ENCODE assay signal across 32 mouse cellular contexts in the genomic region with DNA sequence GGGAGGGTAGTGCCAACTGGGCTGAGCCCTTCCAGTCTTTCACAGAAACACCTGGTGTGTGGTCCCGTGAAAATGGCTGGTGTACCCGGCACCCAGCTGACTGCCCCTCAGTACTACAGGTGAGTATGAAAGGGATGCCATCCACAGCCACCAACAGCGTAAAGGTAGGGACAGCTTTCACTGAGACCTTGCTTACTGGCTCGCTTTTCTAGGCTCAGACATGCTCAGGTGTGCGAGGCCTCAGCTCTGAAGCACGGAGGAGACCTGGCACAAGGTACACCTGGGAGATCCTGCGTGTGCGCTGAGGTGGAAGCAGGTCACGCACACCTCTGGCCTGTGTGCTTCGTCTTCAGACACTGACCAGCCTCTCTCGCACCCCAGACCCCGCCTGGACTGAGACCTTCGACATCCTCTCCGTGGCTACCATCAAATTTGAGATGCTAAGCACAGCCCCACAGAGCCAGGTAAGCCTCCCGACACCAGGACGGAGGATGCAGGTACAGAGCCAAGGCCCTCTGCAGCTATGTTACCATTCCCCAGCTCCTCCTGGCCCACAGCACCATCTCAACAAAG. TPM values are rescaled to one million over a fixed set of nuclear protein-coding genes. Genes with fewer than 3 reads are reported as not detected.
DNase-seq lines count a peak whose midpoint lies in the region; ATAC-seq lines count a peak whose summit lies in the region.
"Had no signal": no experiment of that assay in that cellular context is flagged by ENCODE, and none has a peak within 500 bp of the region (broad histone marks: within the 10 kb centered on the region; RNA-seq: fewer than 3 reads in every experiment).

No protein-coding gene starts in this region.

- 0 out of 2 replicates have a peak overlapping the region, but pooled peaks have one; percentile 93 for H3K4me2 ChIP-seq in midbrain, embryonic 13.5 days (replicated peaks)
- H3K4me2 ChIP-seq in midbrain, embryonic 14.5 days (ENCODE audit: low read length) = no peak overlapping the region

- H3K9ac ChIP-seq in midbrain, embryonic 13.5 days (replicated peaks) = no peak overlapping the region
- H3K9ac ChIP-seq in midbrain, embryonic 14.5 days (replicated peaks; ENCODE audit: low read length) = no peak overlapping the region
- H3K9ac ChIP-seq: hindbrain, embryonic 15.5 days; kidney, embryonic 15.5 days; limb, embryonic 15.5 days; lung, embryonic 14.5 days; midbrain, embryonic 15.5 days had no signal

- H3K27me3 ChIP-seq in midbrain, embryonic 13.5 days = no peaks in the 10 kb centered on the region
- H3K27me3 ChIP-seq in midbrain, embryonic 14.5 days (ENCODE audit: control insufficient read depth, insufficient read depth, low read length) = no peaks in the 10 kb centered on the region
- H3K27me3 ChIP-seq in embryonic facial prominence, embryonic 10.5 days (replicated peaks; ENCODE audit: low read depth, poor library complexity, severe bottlenecking) = no peaks in the 10 kb centered on the region
- H3K27me3 ChIP-seq: CH12.LX; embryonic facial prominence, embryonic 12.5 days; heart, embryonic 13.5 days; hindbrain, embryonic 15.5 days; kidney, embryonic 15.5 days; limb, embryonic 15.5 days; liver, embryonic 15.5 days; midbrain, embryonic 15.5 days had no signal

- 94% methylated on average over 16 of the region's 16 CpGs for WGBS in midbrain, embryonic 13.5 days
- WGBS in midbrain, embryonic 14.5 days = 97% methylated on average over 16 of the region's 16 CpGs
- WGBS in embryonic facial prominence, embryonic 10.5 days = 94% methylated on average over 16 of the region's 16 CpGs

- H3K9me3 ChIP-seq in midbrain, embryonic 13.5 days = no peaks in the 10 kb centered on the region
- H3K9me3 ChIP-seq in midbrain, embryonic 14.5 days (ENCODE audit: control insufficient read depth, low read length) = no peaks in the 10 kb centered on the region
- H3K9me3 ChIP-seq in embryonic facial prominence, embryonic 10.5 days = no peaks in the 10 kb centered on the region
- H3K9me3 ChIP-seq: embryonic facial prominence, embryonic 12.5 days; heart, embryonic 13.5 days; hindbrain, embryonic 10.5 days; hindbrain, embryonic 15.5 days; kidney, embryonic 15.5 days; limb, embryonic 15.5 days; liver, embryonic 15.5 days; midbrain, embryonic 15.5 days had no signal

- H3K4me3 ChIP-seq in midbrain, embryonic 13.5 days (replicated peaks) = no peak overlapping the region
- no peak overlapping the region for H3K4me3 ChIP-seq in midbrain, embryonic 14.5 days (replicated peaks; ENCODE audit: low read depth, low read length)
- H3K4me3 ChIP-seq in embryonic facial prominence, embryonic 10.5 days = peak overlapping the region; percentile 69; the same call in 1 of the 2 replicates
- H3K4me3 ChIP-seq: heart, adult 2 months; layer of hippocampus, adult 2 months had no signal

- no peak overlapping the region for H3K27ac ChIP-seq in midbrain, embryonic 13.5 days
- no peak overlapping the region for H3K27ac ChIP-seq in midbrain, embryonic 14.5 days (replicated peaks; ENCODE audit: low read depth, low read length)
- H3K27ac ChIP-seq in embryonic facial prominence, embryonic 10.5 days (replicated peaks) = no peak overlapping the region
- H3K27ac ChIP-seq: heart, adult 2 months; heart, embryonic 13.5 days; hindbrain, embryonic 15.5 days; liver, embryonic 15.5 days; midbrain, embryonic 15.5 days had no signal

- ATAC-seq in midbrain, embryonic 13.5 days = no peak
- ATAC-seq in midbrain, embryonic 14.5 days (ENCODE audit: low FRiP score, low TSS enrichment) = no peak
- ATAC-seq: forebrain, embryonic 14.5 days; inflammation-experienced regulatory T-cells, adult 6 months; midbrain, embryonic 15.5 days had no signal

- DNase-seq in cerebellum, adult 11-12 months = peak; percentile 33
- no peak for DNase-seq in cerebellum, adult 18-20 months
- peak; percentile 12 for DNase-seq in layer of hippocampus, adult 11-12 months (ENCODE audit: low spot score)
- no peak for DNase-seq in layer of hippocampus, postnatal 36 days
- no peak for DNase-seq in midbrain, embryonic 14.5 days
- DNase-seq in embryonic facial prominence, embryonic 10.5 days (ENCODE audit: low spot score) = no peak
- no peak for DNase-seq in frontal cortex, postnatal 25 days (ENCODE audit: low spot score in 2 of 2)
- DNase-seq: adrenal gland, adult 8-10 months; cerebellum, postnatal 14 days; gastrocnemius, postnatal 25 days; heart, postnatal 10 days; kidney, adult 18-20 months; kidney, postnatal 25 days; lung, embryonic 14.5 days; lung, postnatal 14 days; right cerebral cortex, postnatal 25 days; thymus, adult 2 months; thymus, postnatal 36 days had no signal

- peaks cover 70% of the 10 kb centered on the region for H3K4me1 ChIP-seq in midbrain, embryonic 13.5 days (replicated peaks)
- H3K4me1 ChIP-seq in midbrain, embryonic 14.5 days (ENCODE audit: control insufficient read depth, insufficient read depth, low read length) = peaks cover 49% of the 10 kb centered on the region
- H3K4me1 ChIP-seq in embryonic facial prominence, embryonic 10.5 days = peaks cover 79% of the 10 kb centered on the region

- peaks cover 58% of the 10 kb centered on the region for H3K36me3 ChIP-seq in midbrain, embryonic 13.5 days
- peaks cover 58% of the 10 kb centered on the region for H3K36me3 ChIP-seq in midbrain, embryonic 14.5 days (ENCODE audit: control insufficient read depth, insufficient read depth, low read length)
- H3K36me3 ChIP-seq in embryonic facial prominence, embryonic 10.5 days (replicated peaks) = peaks cover 61% of the 10 kb centered on the region

RNA-seq across cellular contexts. Expression of gene Dalrd3, which starts 1.8 kb away (rescaled TPM):
- total RNA-seq in layer of hippocampus, postnatal 36 days (2021) = 100 to 1,000 TPM in 1 of 2 experiments, 10 to 100 TPM in 1; 98.7 to 109 TPM
- 321 and 345 TPM in 2 replicates for polyA plus RNA-seq in midbrain, embryonic 13.5 days (2015; fragmentation: Nextera tagmentation; extraction: Ambion mirVana)
- 263 and 271 TPM in 2 replicates for polyA plus RNA-seq in midbrain, embryonic 14.5 days (2014; fragmentation: Nextera tagmentation; extraction: Ambion mirVana)
- polyA plus RNA-seq in embryonic facial prominence, embryonic 10.5 days (2016; fragmentation: Nextera tagmentation; extraction: Ambion mirVana) = 191 and 200 TPM in 2 replicates

RNA-seq across cellular contexts. Expression of gene Ndufaf3, which starts 4.3 kb away (rescaled TPM):
- 10 to 100 TPM; 52.6 to 66.3 TPM for total RNA-seq in layer of hippocampus, postnatal 36 days (2021)
- 73.7 and 79.2 TPM in 2 replicates for polyA plus RNA-seq in midbrain, embryonic 13.5 days (2015; fragmentation: Nextera tagmentation; extraction: Ambion mirVana)
- polyA plus RNA-seq in midbrain, embryonic 14.5 days (2014; fragmentation: Nextera tagmentation; extraction: Ambion mirVana) = 76.7 and 86.2 TPM in 2 replicates
- 42.4 and 44.1 TPM in 2 replicates for polyA plus RNA-seq in embryonic facial prominence, embryonic 10.5 days (2016; fragmentation: Nextera tagmentation; extraction: Ambion mirVana)

RNA-seq across cellular contexts. Expression of gene Wdr6, which starts 7.1 kb away (rescaled TPM):
- total RNA-seq in layer of hippocampus, postnatal 36 days (2021) = 100 to 1,000 TPM; 106 to 107 TPM
- polyA plus RNA-seq in midbrain, embryonic 13.5 days (2015; fragmentation: Nextera tagmentation; extraction: Ambion mirVana) = 364 and 380 TPM in 2 replicates
- 273 and 274 TPM in 2 replicates for polyA plus RNA-seq in midbrain, embryonic 14.5 days (2014; fragmentation: Nextera tagmentation; extraction: Ambion mirVana)
- polyA plus RNA-seq in embryonic facial prominence, embryonic 10.5 days (2016; fragmentation: Nextera tagmentation; extraction: Ambion mirVana) = 200 and 215 TPM in 2 replicates

RNA-seq across cellular contexts. Expression of gene Impdh2, which starts 11.4 kb away (rescaled TPM):
- total RNA-seq in layer of hippocampus, postnatal 36 days (2021) = 10 to 100 TPM; 63.4 to 68.4 TPM
- polyA plus RNA-seq in midbrain, embryonic 13.5 days (2015; fragmentation: Nextera tagmentation; extraction: Ambion mirVana) = 108 and 115 TPM in 2 replicates
- 99.3 and 107 TPM in 2 replicates for polyA plus RNA-seq in midbrain, embryonic 14.5 days (2014; fragmentation: Nextera tagmentation; extraction: Ambion mirVana)
- 235 and 254 TPM in 2 replicates for polyA plus RNA-seq in embryonic facial prominence, embryonic 10.5 days (2016; fragmentation: Nextera tagmentation; extraction: Ambion mirVana)

RNA-seq across cellular contexts. Expression of gene P4htm, which starts 26.0 kb away (rescaled TPM):
- total RNA-seq in layer of hippocampus, postnatal 36 days (2021) = 10 to 100 TPM; 93.1 to 93.2 TPM
- 24.6 and 27.7 TPM in 2 replicates for polyA plus RNA-seq in midbrain, embryonic 13.5 days (2015; fragmentation: Nextera tagmentation; extraction: Ambion mirVana)
- 27.0 and 30.5 TPM in 2 replicates for polyA plus RNA-seq in midbrain, embryonic 14.5 days (2014; fragmentation: Nextera tagmentation; extraction: Ambion mirVana)
- 7.0 and 7.2 TPM in 2 replicates for polyA plus RNA-seq in embryonic facial prominence, embryonic 10.5 days (2016; fragmentation: Nextera tagmentation; extraction: Ambion mirVana)

Comparison
In these comparisons a context has a peak if more than half of its experiments do, and no peak if none do; other contexts are left out.
1. DNase-seq: peak in cerebellum, adult 11-12 months (single experiment) and layer of hippocampus, adult 11-12 months (single experiment); none in cerebellum, adult 18-20 months (0 of 2), layer of hippocampus, postnatal 36 days (0 of 2), midbrain, embryonic 14.5 days (single experiment), embryonic facial prominence, embryonic 10.5 days (single experiment) and frontal cortex, postnatal 25 days (0 of 2).